Comparison of ENCODE assay signal across 9 mouse cellular contexts in genomic region chr13:83715308-83715785, GRCm38 (mm10).
DNase-seq lines count a peak whose midpoint lies in the region; TF ChIP-seq lines count a peak whose summit lies in the region.
"Had no signal": no experiment of that assay in that cellular context is flagged by ENCODE, and none has a peak within 500 bp of the region (broad histone marks: within the 10 kb centered on the region; RNA-seq: fewer than 3 reads in every experiment).

No protein-coding gene starts in this region.

- WGBS in heart, embryonic 10.5 days: 4% methylated on average over 14 of the region's 14 CpGs
- 2% methylated on average over 14 of the region's 14 CpGs for WGBS in hindbrain, embryonic 10.5 days
- 3% methylated on average over 14 of the region's 14 CpGs for WGBS in midbrain, embryonic 10.5 days

- intact Hi-C loops in left cerebral cortex, postnatal 10 days (cut with DNase I): loop anchor here (2.0 to 10.0 kb wide), 2 partner anchors 53 to 1449 kb away; no protein-coding TSS in a partner anchor

- no peak overlapping the region for H3K27ac ChIP-seq in heart, embryonic 10.5 days
- peak overlapping the region; percentile 80 for H3K27ac ChIP-seq in hindbrain, embryonic 10.5 days
- H3K27ac ChIP-seq in midbrain, embryonic 10.5 days (replicated peaks): no peak overlapping the region; the same call in 1 of the 2 replicates
- H3K27ac ChIP-seq: liver, embryonic 14.5 days had no signal

- H3K4me1 ChIP-seq in heart, embryonic 10.5 days: peaks cover 4% of the 10 kb centered on the region; the same call in 1 of the 2 replicates
- peaks cover 54% of the 10 kb centered on the region for H3K4me1 ChIP-seq in E14TG2a.4 (replicated peaks; ENCODE audit: low read depth, low read length)
- peaks cover 28% of the 10 kb centered on the region; the same call in 1 of the 2 replicates for H3K4me1 ChIP-seq in hindbrain, embryonic 10.5 days (replicated peaks)
- peaks cover 32% of the 10 kb centered on the region for H3K4me1 ChIP-seq in midbrain, embryonic 10.5 days

- TF ChIP-seq CTCF in E14TG2a.4 (conservative IDR thresholded peaks at IDR 0.05; ENCODE audit: low read length): no peak

- no peaks in the 10 kb centered on the region for H3K36me3 ChIP-seq in heart, embryonic 10.5 days
- no peaks in the 10 kb centered on the region for H3K36me3 ChIP-seq in E14TG2a.4 (ENCODE audit: insufficient read depth, low read length)
- no peaks in the 10 kb centered on the region for H3K36me3 ChIP-seq in hindbrain, embryonic 10.5 days
- no peaks in the 10 kb centered on the region for H3K36me3 ChIP-seq in midbrain, embryonic 10.5 days

- H3K27me3 ChIP-seq in heart, embryonic 10.5 days (ENCODE audit: insufficient read depth, poor library complexity, severe bottlenecking): peaks cover 97% of the 10 kb centered on the region
- peaks cover 71% of the 10 kb centered on the region for H3K27me3 ChIP-seq in E14TG2a.4 (ENCODE audit: insufficient read depth, low read length)
- H3K27me3 ChIP-seq in hindbrain, embryonic 10.5 days (ENCODE audit: insufficient read depth, poor library complexity, severe bottlenecking): peaks cover 99% of the 10 kb centered on the region
- H3K27me3 ChIP-seq in midbrain, embryonic 10.5 days (ENCODE audit: low read depth, poor library complexity, severe bottlenecking): peaks cover 100% of the 10 kb centered on the region

- DNase-seq in heart, embryonic 10.5 days (ENCODE audit: low spot score): no peak
- no peak for DNase-seq in heart, adult 18-20 months
- DNase-seq in hindbrain, embryonic 10.5 days (ENCODE audit: low spot score): no peak
- no peak for DNase-seq in midbrain, embryonic 10.5 days (ENCODE audit: low spot score)
- DNase-seq in left cerebral cortex, postnatal 10 days (ENCODE audit: extremely low spot score in 1 of 2, low spot score in 2 of 2): no peak
- no peak for DNase-seq in layer of hippocampus, adult 8-10 months (ENCODE audit: low spot score in 2 of 2)
- no peak for DNase-seq in cerebellum, adult 8-10 months

- peak overlapping the region; percentile 49 for H3K4me3 ChIP-seq in heart, embryonic 10.5 days
- H3K4me3 ChIP-seq in E14TG2a.4 (replicated peaks; ENCODE audit: low read length): peak overlapping the region; percentile 43
- peak overlapping the region; percentile 49 for H3K4me3 ChIP-seq in hindbrain, embryonic 10.5 days
- H3K4me3 ChIP-seq in midbrain, embryonic 10.5 days: peak overlapping the region; percentile 48

- H3K9me3 ChIP-seq in heart, embryonic 10.5 days: no peaks in the 10 kb centered on the region
- H3K9me3 ChIP-seq in E14TG2a.4 (ENCODE audit: low read length): no peaks in the 10 kb centered on the region
- H3K9me3 ChIP-seq in hindbrain, embryonic 10.5 days: no peaks in the 10 kb centered on the region
- H3K9me3 ChIP-seq in midbrain, embryonic 10.5 days (replicated peaks): no peaks in the 10 kb centered on the region
